Mouse (Mus musculus) cerebellum, adult 2 months (tissue): ENCODE measurements around the gene Dusp5. TPM values are rescaled to one million over a fixed set of nuclear protein-coding genes. Genes with fewer than 3 reads are reported as not detected.
"Not testable (repeated sequence)": the region's sequence is repeated elsewhere in the genome, so short reads cannot be mapped to it uniquely, and the experiment has no call there.

ENCODE experiments used
- DNase-seq, 2 experiments: peaks; one replicate each; pipeline ENCODE4 v3.0.0; 2021
- H3K27ac ChIP-seq: fragments of 200-500 bp; 2 replicates; pipeline ENCODE4 v1.5.1; 2012; ENCODE audit warnings: low read length, control low read depth, inconsistent platforms; ENCODE audit not compliant: insufficient read depth
- H3K27me3 ChIP-seq: fragments of 200-500 bp; 2 replicates; pipeline ENCODE4 v1.6.1; 2012; ENCODE audit warnings: inconsistent platforms, mild to moderate bottlenecking, low read length, moderate library complexity; ENCODE audit not compliant: control insufficient read depth, insufficient read depth
- H3K4me1 ChIP-seq: fragments of 200-500 bp; 2 replicates; pipeline ENCODE4 v1.6.1; 2011; ENCODE audit warnings: low read length; ENCODE audit not compliant: control insufficient read depth, insufficient read depth
- H3K4me3 ChIP-seq: fragments of 200-500 bp; replicated peaks from 2 replicates; pipeline ENCODE3; 2011; ENCODE audit warnings: mild to moderate bottlenecking, low read depth, low read length, control low read depth; ENCODE audit not compliant: insufficient read depth
- CTCF ChIP-seq: fragments of 200-500 bp; IDR thresholded peaks from 2 replicates; pipeline ENCODE4 v1.5.1; 2011; ENCODE audit warnings: low read depth, mild to moderate bottlenecking, control low read depth, low read length, moderate library complexity, borderline replicate concordance; ENCODE audit not compliant: insufficient read depth
- POLR2A ChIP-seq: fragments of 200-500 bp; IDR thresholded peaks from 2 replicates; pipeline ENCODE4 v1.6.1; 2011; ENCODE audit warnings: low read length, control low read depth, borderline replicate concordance; ENCODE audit not compliant: insufficient read depth
- WGBS: fragments of 180-500 bp; shearing (Covaris S2); methylation state at CpG from one replicate; pipeline ENCODE4 v1.1.7; 2018; 5-methylcytosine and 5-hydroxymethylcytosine counted together
- polyA plus RNA-seq: library from polyadenylated mRNA; depleted of rRNA; stranded (reverse); fragments of >200 nt; gene quantifications from 2 replicates; pipeline ENCODE4 v1.2.3, GENCODE M21; 2012; rRNA removed

The Dusp5 gene
- polyA plus RNA-seq, 1 experiment, result 80.4 TPM

- TF ChIP-seq POLR2A (no peak), CTCF (no peak)
- Histone ChIP-seq H3K27me3 (no peaks in the 10 kb centered on the region), H3K4me1 (peaks cover 4% of the 10 kb centered on the region; the same call in 1 of the 2 replicates), H3K27ac (no peak overlapping the region), H3K4me3 (no peak overlapping the region)
- WGBS, result 90% methylated on average over 7 of the region's 7 CpGs
- DNase-seq, result peak in 1 of 2 experiments; percentile 1
Measured at GRCm38 (mm10) chr19:53574546-53574945, 45.6 kb downstream of the Dusp5 start.

GRCm38 (mm10) chr19:53575296-53576010 is 46.5 kb downstream of the Dusp5 start:
- DNase-seq, result peak in 1 of 2 experiments; percentile 9
- no peak overlapping the region for H3K27ac ChIP-seq
- 87% methylated on average over 4 of the region's 4 CpGs for WGBS
- TF ChIP-seq POLR2A, result no peak
- H3K27me3 ChIP-seq, result no peaks in the 10 kb centered on the region
- H3K4me3 ChIP-seq, result no peak overlapping the region
- H3K4me1 ChIP-seq, result peaks cover 4% of the 10 kb centered on the region; the same call in 1 of the 2 replicates

GRCm38 (mm10) chr19:53576061-53576460 is 47.2 kb downstream of the Dusp5 start:
- Histone ChIP-seq H3K27me3 (no peaks in the 10 kb centered on the region), H3K4me3 (no peak overlapping the region), H3K27ac (no peak overlapping the region), H3K4me1 (peaks cover 4% of the 10 kb centered on the region; the same call in 1 of the 2 replicates)
- peak in 1 of 2 experiments; percentile 3 for DNase-seq
- TF ChIP-seq CTCF (no peak), POLR2A (no peak)
- WGBS, result 90% methylated on average over 7 of the region's 7 CpGs

- peak in 1 of 2 experiments; percentile 17 for DNase-seq
- 58% methylated on average over 11 of the region's 11 CpGs for WGBS
- Histone ChIP-seq H3K4me1 (peaks cover 4% of the 10 kb centered on the region; the same call in 1 of the 2 replicates), H3K27ac (no peak overlapping the region), H3K4me3 (no peak overlapping the region), H3K27me3 (no peaks in the 10 kb centered on the region)
- no peak for TF ChIP-seq POLR2A
- no peak for TF ChIP-seq CTCF
Measured at GRCm38 (mm10) chr19:53577025-53577800, 48.3 kb downstream of the Dusp5 start.

GRCm38 (mm10) chr19:53578597-53579252 is 49.8 kb downstream of the Dusp5 start:
- H3K27ac ChIP-seq, result peak overlapping the region; percentile 35; the same call in 1 of the 2 replicates
- 10% methylated on average over 8 of the region's 8 CpGs for WGBS
- no peak overlapping the region for H3K4me3 ChIP-seq
- no peaks in the 10 kb centered on the region for H3K27me3 ChIP-seq
- H3K4me1 ChIP-seq, result peaks cover 4% of the 10 kb centered on the region; the same call in 1 of the 2 replicates
- peak; percentile 78 to 81 for DNase-seq
- TF ChIP-seq POLR2A (no peak), CTCF (peak; percentile 60; the same call in 1 of the 2 replicates)

GRCm38 (mm10) chr19:53580271-53580670 is 51.4 kb downstream of the Dusp5 start:
- peak in 1 of 2 experiments; percentile 10 for DNase-seq
- H3K4me3 ChIP-seq, H3K4me1 ChIP-seq, H3K27me3 ChIP-seq, H3K27ac ChIP-seq: not testable (repeated sequence)
- 87% methylated on average over 8 of the region's 8 CpGs for WGBS

- WGBS, result 75% methylated on average over 3 of the region's 3 CpGs
Measured at GRCm38 (mm10) chr19:53587686-53588085, 58.8 kb downstream of the Dusp5 start.

GRCm38 (mm10) chr19:53588968-53589367 is 60.1 kb downstream of the Dusp5 start, which contains the start of gene Nutf2-ps1:
Nutf2-ps1 (minus strand) TSS chr19:53589068.
- WGBS, result 94% methylated on average over 7 of the region's 7 CpGs
- DNase-seq, H3K27me3 ChIP-seq: not testable (repeated sequence)

More at GRCm38 (mm10) chr19:53587686-53588085, 58.8 kb downstream of the Dusp5 start:
- DNase-seq, H3K27ac ChIP-seq, H3K4me3 ChIP-seq, H3K4me1 ChIP-seq, H3K27me3 ChIP-seq: not testable (repeated sequence)

More at GRCm38 (mm10) chr19:53588968-53589367, 60.1 kb downstream of the Dusp5 start, which contains the start of gene Nutf2-ps1:
- H3K4me3 ChIP-seq, H3K27ac ChIP-seq, H3K4me1 ChIP-seq: not testable (repeated sequence)

Other genes starting within 250 kb of the Dusp5 start
- gene Mxi1, start 218.6 kb upstream of the Dusp5 start, polyA plus RNA-seq, result 71.8 and 72.4 TPM in 2 replicates
- gene Gm10197, start 157.3 kb upstream of the Dusp5 start, polyA plus RNA-seq, result not detected in 2 replicates
- gene Smndc1, start 138.5 kb upstream of the Dusp5 start, polyA plus RNA-seq, result 24.6 and 26.1 TPM in 2 replicates
- 17.0 and 17.3 TPM in 2 replicates for gene Nutf2-ps1, start 60.0 kb downstream of the Dusp5 start, polyA plus RNA-seq
- gene Smc3, start 71.3 kb downstream of the Dusp5 start, polyA plus RNA-seq, result 32.0 and 32.2 TPM in 2 replicates
- gene Rbm20, start 148.2 kb downstream of the Dusp5 start, polyA plus RNA-seq, result 2.5 and 3.1 TPM in 2 replicates